Mouse (Mus musculus): ENCODE data around the gene Tecpr1.

GRCm38 (mm10) chr5:144192673-144193072 is 30.7 kb downstream of the Tecpr1 start:
- TF ChIP-seq POLR2A (IDR thresholded peaks at IDR 0.05; ENCODE audit: borderline replicate concordance, extremely low read depth, insufficient read depth, insufficient read length, poor library complexity, severe bottlenecking) (no peak), CTCF (IDR thresholded peaks at IDR 0.05; ENCODE audit: borderline replicate concordance, extremely low read depth, insufficient read depth, insufficient read length) (no peak)

Data from brain, embryonic 14.5 days (tissue).